Mouse (Mus musculus) neural tube, embryonic 14.5 days (tissue): ENCODE measurements around the gene Tead2. TPM values are rescaled to one million over a fixed set of nuclear protein-coding genes. Genes with fewer than 3 reads are reported as not detected.

ENCODE experiments used
- ATAC-seq: fragments of 200-750 bp; cut with Nextera tagmentation; 2 replicates; pipeline ENCODE4 v1.8.0; 2017; ENCODE audit warnings: low read depth, mild to moderate bottlenecking, moderate TSS enrichment, moderate library complexity
- H3K27ac ChIP-seq: fragments of 300-500 bp; sonication (generic); 2 replicates; pipeline ENCODE4 v1.5.1; 2014; ENCODE audit warnings: low read depth, mild to moderate bottlenecking, control low read depth, low read length, moderate library complexity, mixed read lengths
- H3K27me3 ChIP-seq: fragments of 300-500 bp; sonication (generic); 2 replicates; pipeline ENCODE4 v1.6.1; 2014; ENCODE audit warnings: low read length; ENCODE audit not compliant: control insufficient read depth, insufficient read depth
- H3K36me3 ChIP-seq: fragments of 300-500 bp; sonication (generic); 2 replicates; pipeline ENCODE4 v1.6.1; 2014; ENCODE audit warnings: low read length, mixed read lengths; ENCODE audit not compliant: control insufficient read depth, insufficient read depth
- H3K4me1 ChIP-seq: fragments of 300-500 bp; sonication (generic); 2 replicates; pipeline ENCODE4 v1.6.1; 2014; ENCODE audit warnings: low read length; ENCODE audit not compliant: control insufficient read depth, insufficient read depth
- H3K4me2 ChIP-seq: fragments of 300-500 bp; sonication (generic); 2 replicates; pipeline ENCODE4 v1.6.1; 2014; ENCODE audit warnings: mild to moderate bottlenecking, low read depth, low read length, control low read depth
- H3K4me3 ChIP-seq: fragments of 300-500 bp; sonication (generic); 2 replicates; pipeline ENCODE4 v1.5.1; 2014; ENCODE audit warnings: low read depth, low read length, control low read depth, mixed read lengths
- H3K9ac ChIP-seq: fragments of 300-500 bp; sonication (generic); replicated peaks from 2 replicates; pipeline ENCODE4 v1.6.1; 2014; ENCODE audit warnings: low read depth, mild to moderate bottlenecking, control low read depth, low read length, mixed read lengths
- H3K9me3 ChIP-seq: fragments of 300-500 bp; sonication (generic); 2 replicates; pipeline ENCODE4 v1.6.1; 2016; ENCODE audit warnings: low read length; ENCODE audit not compliant: control insufficient read depth
- WGBS: fragments of 180-500 bp; shearing (Covaris S2); extraction: QIAGEN DNeasy Blood & Tissue Kit; methylation state at CpG from one replicate; pipeline ENCODE4 v1.1.7; 2014; 5-methylcytosine and 5-hydroxymethylcytosine counted together
- polyA plus RNA-seq: library from polyadenylated mRNA; unstranded; fragments of >200 nt; fragmentation: Nextera tagmentation; extraction: Ambion mirVana; gene quantifications from 2 replicates; pipeline ENCODE4 v1.2.1, GENCODE M21; 2014

Gene Tead2
- polyA plus RNA-seq, 1 experiment from 2014 or later = 24.5 TPM

GRCm38 (mm10) chr7:45234922-45235571, 19.5 kb downstream of the Tead2 start:
- Histone ChIP-seq H3K27ac (no peak overlapping the region), H3K4me1 (peaks cover 7% of the 10 kb centered on the region), H3K9ac (no peak overlapping the region), H3K36me3 (no peaks in the 10 kb centered on the region), H3K27me3 (peaks cover 3% of the 10 kb centered on the region; the same call in 1 of the 2 replicates), H3K9me3 (no peaks in the 10 kb centered on the region), H3K4me2 (peak overlapping the region; percentile 6), H3K4me3 (no peak overlapping the region)
- ATAC-seq = peak; percentile 69; the same call in 1 of the 2 replicates
- 5% methylated on average over 21 of the region's 21 CpGs for WGBS

- Histone ChIP-seq H3K4me3 (no peak overlapping the region), H3K9ac (no peak overlapping the region), H3K27me3 (peaks cover 3% of the 10 kb centered on the region; the same call in 1 of the 2 replicates), H3K36me3 (no peaks in the 10 kb centered on the region), H3K9me3 (no peaks in the 10 kb centered on the region), H3K4me2 (no peak overlapping the region; the same call in 1 of the 2 replicates), H3K27ac (no peak overlapping the region), H3K4me1 (peaks cover 8% of the 10 kb centered on the region)
- no peak for ATAC-seq
- 31% methylated on average over 17 of the region's 17 CpGs for WGBS
Measured at GRCm38 (mm10) chr7:45235656-45236180, 20.2 kb downstream of the Tead2 start.

- whole genome bisulfite sequencing = 76% methylated on average over 17 of the region's 17 CpGs
Measured at GRCm38 (mm10) chr7:45237747-45238699, 22.5 kb downstream of the Tead2 start.

DNA sequence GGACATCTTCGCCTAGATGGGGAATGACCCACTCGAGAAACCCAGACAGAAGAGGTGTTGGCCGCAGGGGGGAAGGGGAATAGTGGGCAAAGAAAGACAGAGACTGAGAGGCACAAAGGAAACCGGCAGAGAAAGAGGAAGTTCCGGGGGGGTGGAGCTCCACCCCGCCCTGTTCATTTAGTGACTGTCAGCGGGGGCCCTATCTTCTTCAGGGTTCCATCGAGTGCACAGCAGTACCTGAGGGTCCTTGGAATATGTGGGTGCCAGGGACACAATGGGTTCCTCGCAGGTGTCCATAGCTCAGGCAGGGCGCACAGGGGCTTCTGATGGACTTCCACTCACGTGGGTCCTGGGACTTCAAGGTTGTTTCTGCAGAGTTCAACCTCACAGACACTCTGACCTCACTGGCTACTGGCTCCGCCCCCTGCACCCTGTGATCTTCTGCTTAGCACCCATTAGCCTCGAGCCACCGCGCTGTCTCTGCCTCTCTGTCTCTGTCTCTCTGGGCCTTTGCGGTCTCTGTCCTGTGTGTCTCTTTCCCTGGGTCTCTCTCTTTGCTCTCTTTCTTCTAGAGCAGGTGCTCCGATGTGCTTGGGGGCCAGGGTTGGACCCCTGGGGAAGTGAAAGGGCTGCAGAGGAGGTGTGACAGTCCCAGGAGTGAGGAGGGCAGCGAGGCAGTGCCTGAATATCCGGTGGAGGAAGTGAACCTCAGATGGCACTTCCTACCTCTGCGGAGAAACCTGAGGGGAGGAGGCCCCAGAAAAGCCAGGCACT, 23.4 kb downstream of the Tead2 start, which contains the start of gene Cd37:
Cd37 (minus strand) TSS at position 393 of the 774 bp plus-strand sequence.
- H3K4me2 ChIP-seq = no peak within 1 kb of the TSS
- no peaks in the 10 kb centered on the region for H3K9me3 ChIP-seq
- peaks cover 3% of the 10 kb centered on the region; the same call in 1 of the 2 replicates for H3K27me3 ChIP-seq
- ATAC-seq = no peak
- no peak within 1 kb of the TSS for H3K4me3 ChIP-seq
- 32% methylated on average over 20 of the region's 20 CpGs for WGBS
- peaks cover 10% of the 10 kb centered on the region for H3K4me1 ChIP-seq
- H3K27ac ChIP-seq = no peak within 1 kb of the TSS
- no peak within 1 kb of the TSS for H3K9ac ChIP-seq
- H3K36me3 ChIP-seq = no peaks in the 10 kb centered on the region

More at GRCm38 (mm10) chr7:45237747-45238699, 22.5 kb downstream of the Tead2 start:
- Histone ChIP-seq H3K27ac (no peak overlapping the region), H3K4me3 (no peak overlapping the region), H3K9me3 (no peaks in the 10 kb centered on the region), H3K4me1 (peaks cover 12% of the 10 kb centered on the region), H3K36me3 (no peaks in the 10 kb centered on the region), H3K27me3 (peaks cover 3% of the 10 kb centered on the region; the same call in 1 of the 2 replicates), H3K4me2 (no peak overlapping the region), H3K9ac (no peak overlapping the region)
- ATAC-seq = no peak

DNA sequence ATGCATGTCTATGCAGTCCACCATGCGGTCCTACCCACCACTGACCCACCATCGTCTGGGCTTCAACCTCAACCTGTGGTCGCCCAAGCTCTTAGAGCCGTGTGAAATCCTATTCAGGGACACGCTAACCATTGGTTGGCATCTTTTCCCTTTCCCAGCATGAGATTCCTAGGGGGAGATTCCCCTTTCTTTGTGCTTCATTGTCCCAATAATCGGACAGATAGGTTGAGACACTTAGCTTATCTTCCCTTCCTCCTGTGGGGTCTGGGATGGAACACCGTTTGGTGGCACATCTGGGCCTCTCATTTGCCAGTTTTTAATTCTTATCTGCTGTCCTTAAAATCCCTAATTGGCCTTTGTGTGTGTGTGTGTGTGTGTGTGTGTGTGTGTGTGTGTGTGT, 24.6 kb downstream of the Tead2 start:
- no peak for ATAC-seq
- 82% methylated on average over 7 of the region's 7 CpGs for WGBS

GRCm38 (mm10) chr7:45240633-45241388, 25.3 kb downstream of the Tead2 start, which contains the start of gene Slc6a16:
Slc6a16 (plus strand) TSS chr7:45241085.
- peak within 1 kb of the TSS; percentile 53 for H3K4me2 ChIP-seq
- no peaks in the 10 kb centered on the region for H3K9me3 ChIP-seq
- no peaks in the 10 kb centered on the region for H3K27me3 ChIP-seq
- peak within 1 kb of the TSS; percentile 31 for H3K4me3 ChIP-seq
- no peak within 1 kb of the TSS for H3K27ac ChIP-seq
- ATAC-seq = peak; percentile 75; the same call in 1 of the 2 replicates
- WGBS = 9% methylated on average over 53 of the region's 53 CpGs
- no peaks in the 10 kb centered on the region for H3K36me3 ChIP-seq
- H3K4me1 ChIP-seq = 0 out of 2 replicates have a peak, but pooled peaks cover 5% of the 10 kb centered on the region
- H3K9ac ChIP-seq = peak within 1 kb of the TSS; percentile 44; the same call in 1 of the 2 replicates

More for the DNA sequence above, 24.6 kb downstream of the Tead2 start:
- H3K27ac ChIP-seq = no peak overlapping the region
- H3K4me3 ChIP-seq = no peak overlapping the region
- 0 out of 2 replicates have a peak, but pooled peaks cover 5% of the 10 kb centered on the region for H3K4me1 ChIP-seq
- no peaks in the 10 kb centered on the region for H3K36me3 ChIP-seq
- H3K9me3 ChIP-seq = no peaks in the 10 kb centered on the region
- no peak overlapping the region for H3K9ac ChIP-seq
- H3K4me2 ChIP-seq = no peak overlapping the region
- H3K27me3 ChIP-seq = no peaks in the 10 kb centered on the region

- H3K9ac ChIP-seq = no peak overlapping the region; the same call in 1 of the 2 replicates
- H3K4me1 ChIP-seq = 0 out of 2 replicates have a peak, but pooled peaks cover 5% of the 10 kb centered on the region
- no peak overlapping the region for H3K27ac ChIP-seq
- H3K4me3 ChIP-seq = peak overlapping the region; percentile 31; the same call in 1 of the 2 replicates
- H3K36me3 ChIP-seq = no peaks in the 10 kb centered on the region
- ATAC-seq = no peak
- no peaks in the 10 kb centered on the region for H3K9me3 ChIP-seq
- H3K27me3 ChIP-seq = no peaks in the 10 kb centered on the region
- WGBS = 77% methylated on average over 6 of the region's 6 CpGs
- H3K4me2 ChIP-seq = peak overlapping the region; percentile 53
Measured at GRCm38 (mm10) chr7:45241389-45241749, 25.8 kb downstream of the Tead2 start.

DNA sequence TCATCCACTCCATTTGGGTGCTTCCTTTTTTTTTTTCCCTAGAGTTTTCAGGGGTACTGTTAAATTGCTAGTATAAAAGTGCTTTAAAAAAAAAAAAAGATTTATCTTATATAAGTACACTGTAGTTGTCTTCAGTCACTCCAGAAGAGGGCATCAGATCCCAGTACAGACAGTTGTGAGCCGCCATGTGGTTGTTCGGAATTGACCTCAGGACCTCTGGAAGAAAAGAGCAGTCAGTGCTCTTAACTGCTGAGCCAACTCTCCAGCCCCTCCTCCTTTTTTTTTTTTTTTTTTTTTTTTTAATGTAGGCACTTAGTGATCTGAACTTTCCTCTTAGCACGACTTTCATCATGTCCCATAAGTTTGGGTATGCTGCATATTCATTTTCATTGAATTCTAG, 32.1 kb downstream of the Tead2 start:
- H3K9ac ChIP-seq = no peak overlapping the region
- ATAC-seq = no peak

More for the DNA sequence above, 32.1 kb downstream of the Tead2 start:
- H3K27ac ChIP-seq = no peak overlapping the region
- no peaks in the 10 kb centered on the region for H3K9me3 ChIP-seq
- no peaks in the 10 kb centered on the region for H3K4me1 ChIP-seq
- no peak overlapping the region for H3K4me3 ChIP-seq
- 38% methylated on average over 3 of the region's 3 CpGs for WGBS
- H3K36me3 ChIP-seq = no peaks in the 10 kb centered on the region
- no peaks in the 10 kb centered on the region for H3K27me3 ChIP-seq
- H3K4me2 ChIP-seq = no peak overlapping the region
